Mouse (Mus musculus) liver, embryonic 12.5 days (tissue): ENCODE data around the gene Slc24a4. TPM values are rescaled to one million over a fixed set of nuclear protein-coding genes. Genes with fewer than 3 reads are reported as not detected.
"Not testable (repeated sequence)": the region's sequence is repeated elsewhere in the genome, so short reads cannot be mapped to it uniquely, and the experiment has no call there.

Experiments
- ATAC-seq: fragments of 200-750 bp; cut with Nextera tagmentation; 2 replicates; pipeline ENCODE4 v1.8.0; 2017; ENCODE audit warnings: moderate number of reproducible peaks, mild to moderate bottlenecking, moderate library complexity
- H3K27ac ChIP-seq: fragments of 300-500 bp; sonication (generic); 2 replicates; pipeline ENCODE4 v1.5.1; 2016; ENCODE audit warnings: mild to moderate bottlenecking
- H3K27me3 ChIP-seq: fragments of 300-500 bp; sonication (generic); replicated peaks from 2 replicates; pipeline ENCODE4 v1.6.1; 2016; ENCODE audit warnings: mild to moderate bottlenecking, moderate library complexity
- H3K36me3 ChIP-seq: fragments of 300-500 bp; sonication (generic); 2 replicates; pipeline ENCODE4 v1.6.1; 2016; ENCODE audit warnings: mild to moderate bottlenecking, moderate library complexity
- H3K4me1 ChIP-seq: fragments of 300-500 bp; sonication (generic); 2 replicates; pipeline ENCODE4 v1.6.1; 2016
- H3K4me2 ChIP-seq: fragments of 300-500 bp; sonication (generic); 2 replicates; pipeline ENCODE4 v1.6.1; 2016; ENCODE audit warnings: mild to moderate bottlenecking, moderate library complexity
- H3K4me3 ChIP-seq: fragments of 300-500 bp; sonication (generic); 2 replicates; pipeline ENCODE4 v1.5.1; 2016; ENCODE audit warnings: mild to moderate bottlenecking, moderate library complexity
- H3K9ac ChIP-seq: fragments of 300-500 bp; sonication (generic); 2 replicates; pipeline ENCODE4 v1.6.1; 2016; ENCODE audit warnings: mild to moderate bottlenecking, moderate library complexity
- H3K9me3 ChIP-seq: fragments of 300-500 bp; sonication (generic); replicated peaks from 2 replicates; pipeline ENCODE4 v1.6.1; 2016; ENCODE audit warnings: mild to moderate bottlenecking, moderate library complexity
- WGBS: fragments of 180-500 bp; shearing (Covaris S2); methylation state at CpG from one replicate; pipeline ENCODE4 v1.1.7; 2016; ENCODE audit not compliant: insufficient replicate concordance; 5-methylcytosine and 5-hydroxymethylcytosine counted together
- polyA plus RNA-seq: library from polyadenylated mRNA; unstranded; fragments of >200 nt; fragmentation: Nextera tagmentation; extraction: Ambion mirVana; gene quantifications from 2 replicates; pipeline ENCODE4 v1.2.1, GENCODE M21; 2016

Gene Slc24a4
- polyA plus RNA-seq, 1 experiment from 2014 or later: not detected

DNA sequence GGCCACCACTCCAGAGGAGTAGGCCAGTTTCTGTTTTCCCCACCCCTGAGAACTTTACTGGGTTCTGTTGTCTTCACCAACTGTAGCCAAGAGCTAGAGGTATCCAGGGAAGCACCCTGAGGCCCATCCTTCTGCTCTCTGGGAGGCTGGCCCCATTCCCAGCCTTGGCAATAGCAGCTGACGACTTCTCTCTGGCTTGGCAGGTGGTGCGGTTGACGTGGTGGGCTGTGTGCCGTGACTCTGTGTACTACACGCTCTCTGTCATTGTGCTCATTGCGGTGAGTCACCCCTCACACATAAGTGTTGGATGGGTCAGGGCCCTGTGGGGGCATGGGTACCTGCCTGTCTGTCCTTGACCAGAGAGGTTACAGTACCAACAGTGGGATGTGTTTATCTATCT, 94.9 kb downstream of the Slc24a4 start:
- Histone ChIP-seq H3K9ac (no peak overlapping the region), H3K4me2 (no peak overlapping the region), H3K4me1 (no peaks in the 10 kb centered on the region), H3K27ac (no peak overlapping the region), H3K4me3 (no peak overlapping the region), H3K9me3 (no peaks in the 10 kb centered on the region), H3K36me3 (no peaks in the 10 kb centered on the region), H3K27me3 (no peaks in the 10 kb centered on the region)
- no peak for ATAC-seq
- WGBS: 83% methylated on average over 6 of the region's 6 CpGs

DNA sequence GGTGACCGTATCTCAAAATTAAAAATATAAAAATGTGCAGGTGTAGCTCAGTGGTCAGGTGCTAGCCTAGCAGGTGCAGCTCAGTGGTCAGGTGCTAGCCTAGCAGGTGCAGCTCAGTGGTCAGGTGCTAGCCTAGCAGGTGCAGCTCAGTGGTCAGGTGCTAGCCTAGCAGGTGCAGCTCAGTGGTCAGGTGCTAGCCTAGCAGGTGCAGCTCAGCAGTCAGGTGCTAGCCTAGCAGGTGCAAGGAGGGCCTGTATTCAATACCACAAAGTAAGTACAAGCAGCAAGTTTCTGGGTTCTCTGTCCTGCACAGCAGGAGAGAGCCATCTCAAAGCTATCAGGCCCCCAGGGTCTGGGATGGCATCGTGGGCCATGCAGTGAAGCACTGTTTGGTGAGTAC, 95.6 kb downstream of the Slc24a4 start:
- not testable (repeated sequence) for H3K9me3 ChIP-seq, H3K4me3 ChIP-seq, H3K9ac ChIP-seq, H3K4me2 ChIP-seq, H3K36me3 ChIP-seq, H3K27ac ChIP-seq, ATAC-seq, H3K4me1 ChIP-seq, H3K27me3 ChIP-seq
- WGBS: 57% methylated on average over 2 of the region's 2 CpGs

DNA sequence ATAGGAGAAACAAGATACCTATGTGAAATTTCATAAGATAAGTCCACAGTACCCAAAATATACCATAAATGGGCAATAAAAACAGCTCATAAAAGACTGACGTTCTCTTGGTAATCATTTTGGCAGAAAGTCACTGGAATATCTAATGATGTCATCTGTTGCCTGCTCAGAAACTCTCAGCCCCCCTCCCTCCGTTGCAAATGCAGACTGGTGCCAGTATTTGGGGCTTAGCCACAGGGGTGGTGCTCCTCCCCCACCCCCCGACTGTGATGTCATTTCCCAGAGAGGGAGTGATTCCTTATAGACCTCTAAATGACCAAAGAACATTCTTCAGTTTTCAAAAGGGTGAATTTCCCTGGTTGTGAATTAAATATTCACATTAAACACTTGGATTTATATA, 96.6 kb downstream of the Slc24a4 start:
- H3K4me2 ChIP-seq: no peak overlapping the region
- no peak overlapping the region for H3K27ac ChIP-seq
- no peaks in the 10 kb centered on the region for H3K4me1 ChIP-seq
- H3K27me3 ChIP-seq: no peaks in the 10 kb centered on the region
- H3K9me3 ChIP-seq: no peaks in the 10 kb centered on the region
- no peak overlapping the region for H3K9ac ChIP-seq
- H3K4me3 ChIP-seq: no peak overlapping the region
- ATAC-seq: no peak
- 29% methylated on average over 3 of the region's 3 CpGs for WGBS
- H3K36me3 ChIP-seq: no peaks in the 10 kb centered on the region

DNA sequence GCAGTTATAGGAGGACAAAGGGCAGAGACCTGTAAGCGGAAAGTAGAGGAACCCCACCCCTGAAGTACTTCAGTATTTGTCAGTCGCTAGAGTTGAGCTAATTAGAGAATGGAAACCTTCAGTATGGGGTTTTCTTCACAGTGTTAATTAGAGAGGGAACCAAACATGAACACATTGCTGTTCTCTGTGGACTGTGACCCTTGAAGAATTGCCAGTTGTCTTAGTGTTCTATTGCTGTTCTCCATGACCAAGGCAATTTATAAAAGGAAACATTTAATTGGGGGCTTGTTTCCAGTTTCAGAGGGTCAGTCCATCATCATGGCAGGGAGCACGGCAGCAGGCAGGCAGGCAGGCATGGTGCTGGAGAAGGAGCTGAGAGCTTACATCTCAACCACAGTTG, 107.0 kb downstream of the Slc24a4 start:
- Histone ChIP-seq H3K27me3 (no peaks in the 10 kb centered on the region), H3K9ac (no peak overlapping the region), H3K4me1 (no peaks in the 10 kb centered on the region), H3K9me3 (no peaks in the 10 kb centered on the region), H3K4me2 (no peak overlapping the region), H3K36me3 (no peaks in the 10 kb centered on the region), H3K27ac (no peak overlapping the region), H3K4me3 (no peak overlapping the region)
- no peak for ATAC-seq
- 67% methylated on average over 3 of the region's 3 CpGs for WGBS

DNA sequence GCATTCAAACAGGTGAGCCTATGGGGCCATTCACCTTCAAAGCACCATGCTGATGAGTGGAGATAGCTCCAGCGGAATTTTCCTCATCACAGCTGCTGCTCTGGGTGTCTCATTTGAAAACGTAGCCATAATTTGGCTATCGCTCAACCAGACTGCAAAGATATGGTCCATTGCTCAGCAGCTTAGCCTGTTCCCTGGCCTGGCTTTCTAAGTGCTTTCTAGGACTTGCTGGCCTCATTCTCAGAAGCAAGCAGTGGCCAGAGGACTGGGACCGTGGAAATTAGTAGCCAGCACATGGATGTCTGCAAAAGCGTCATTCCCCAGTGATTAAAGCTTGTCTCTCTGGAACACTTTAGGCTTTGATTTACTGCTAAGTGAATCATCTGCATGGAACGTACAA, 107.8 kb downstream of the Slc24a4 start:
- ATAC-seq: no peak
- WGBS: 74% methylated on average over 6 of the region's 6 CpGs
- no peak overlapping the region for H3K4me2 ChIP-seq
- H3K27me3 ChIP-seq: no peaks in the 10 kb centered on the region
- no peaks in the 10 kb centered on the region for H3K9me3 ChIP-seq
- H3K9ac ChIP-seq: no peak overlapping the region
- H3K36me3 ChIP-seq: no peaks in the 10 kb centered on the region
- H3K27ac ChIP-seq: no peak overlapping the region
- no peaks in the 10 kb centered on the region for H3K4me1 ChIP-seq
- no peak overlapping the region for H3K4me3 ChIP-seq

DNA sequence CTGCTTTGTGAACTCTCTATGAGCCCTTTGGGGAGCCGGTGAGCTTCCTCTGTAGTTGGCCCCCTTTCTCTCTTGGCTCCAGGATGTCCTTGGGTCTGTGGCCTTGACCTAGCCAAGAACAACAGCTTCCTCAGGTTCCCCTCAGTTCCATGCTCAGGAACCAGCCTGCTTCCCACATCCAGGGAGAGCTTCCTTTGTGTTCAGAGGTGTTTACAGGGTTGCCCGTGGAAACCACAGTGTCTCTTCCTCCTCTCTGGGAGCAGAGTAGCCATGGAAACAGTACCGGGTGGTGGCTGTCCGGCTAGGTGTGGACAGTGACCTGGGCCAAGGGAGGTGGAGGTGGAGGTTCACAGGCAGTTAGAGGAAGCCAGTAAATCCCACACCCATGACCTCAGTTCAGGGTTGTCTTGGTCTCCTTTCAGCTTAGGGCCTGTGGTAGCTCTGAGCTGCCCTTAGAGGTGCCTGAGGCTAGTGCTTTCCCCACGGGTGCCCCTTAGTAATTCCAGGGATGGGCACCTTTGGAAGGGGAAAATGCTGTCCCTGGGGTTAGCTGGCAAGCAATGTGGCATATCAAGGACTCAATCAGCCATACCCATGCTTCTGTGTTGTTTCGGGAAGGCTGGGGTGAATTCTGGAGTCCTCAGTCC, 113.7 kb downstream of the Slc24a4 start:
- Histone ChIP-seq H3K9ac (no peak overlapping the region), H3K4me3 (no peak overlapping the region), H3K36me3 (no peaks in the 10 kb centered on the region), H3K4me2 (no peak overlapping the region), H3K27ac (no peak overlapping the region), H3K9me3 (no peaks in the 10 kb centered on the region), H3K4me1 (no peaks in the 10 kb centered on the region), H3K27me3 (no peaks in the 10 kb centered on the region; the same call in 1 of the 2 replicates)
- ATAC-seq: 0 out of 2 replicates have a peak, but pooled peaks have one; percentile 27
- WGBS: 46% methylated on average over 6 of the region's 6 CpGs

DNA sequence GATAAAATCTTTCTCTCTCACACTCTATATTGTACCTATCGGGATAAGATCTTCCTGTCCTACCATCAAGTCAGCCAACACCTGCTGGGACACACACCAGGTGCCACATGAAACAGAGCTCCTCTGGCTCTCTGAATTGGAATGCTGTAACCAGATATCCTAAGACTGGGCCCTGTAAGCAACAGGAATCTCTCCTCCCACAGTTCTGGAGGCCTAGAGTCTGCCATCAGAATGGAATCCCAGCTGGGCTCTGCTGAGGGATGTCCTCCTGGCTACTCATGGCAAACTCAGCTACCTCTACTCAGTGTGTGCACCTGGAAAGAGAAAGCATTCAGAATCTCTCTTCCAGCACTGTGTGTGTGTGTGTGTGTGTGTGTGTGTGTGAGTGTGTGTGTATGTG, 115.4 kb downstream of the Slc24a4 start:
- Histone ChIP-seq H3K9ac (no peak overlapping the region), H3K36me3 (no peaks in the 10 kb centered on the region), H3K27ac (no peak overlapping the region), H3K4me3 (no peak overlapping the region), H3K9me3 (no peaks in the 10 kb centered on the region), H3K4me2 (no peak overlapping the region), H3K4me1 (no peaks in the 10 kb centered on the region), H3K27me3 (no peaks in the 10 kb centered on the region; the same call in 1 of the 2 replicates)
- ATAC-seq: no peak
- 62% methylated on average over 1 of the region's 1 CpGs for WGBS

DNA sequence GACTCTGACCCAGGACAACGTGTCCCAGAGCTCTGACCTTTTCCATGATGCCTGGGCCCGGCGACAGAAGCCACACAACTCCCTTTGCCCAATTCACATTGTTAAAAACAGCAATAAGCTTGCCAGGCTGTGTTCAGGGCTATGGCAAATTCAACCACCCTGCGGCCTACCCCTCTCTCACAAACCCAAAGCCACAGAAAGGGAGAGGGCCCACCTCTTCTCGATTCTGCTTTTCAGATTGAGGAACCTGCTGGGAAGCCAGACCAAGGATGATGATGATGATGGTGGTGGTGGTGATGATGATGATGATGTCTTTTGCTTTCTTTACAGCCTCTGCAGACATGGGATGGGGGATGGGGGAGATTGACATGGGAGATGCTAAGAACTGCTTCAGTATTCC, 117.7 kb downstream of the Slc24a4 start:
- H3K9ac ChIP-seq: no peak overlapping the region
- no peak for ATAC-seq
- H3K36me3 ChIP-seq: no peaks in the 10 kb centered on the region
- no peaks in the 10 kb centered on the region for H3K9me3 ChIP-seq
- 58% methylated on average over 5 of the region's 5 CpGs for WGBS
- H3K27me3 ChIP-seq: no peaks in the 10 kb centered on the region; the same call in 1 of the 2 replicates
- H3K4me3 ChIP-seq: no peak overlapping the region
- H3K27ac ChIP-seq: no peak overlapping the region
- H3K4me2 ChIP-seq: no peak overlapping the region
- H3K4me1 ChIP-seq: no peaks in the 10 kb centered on the region

DNA sequence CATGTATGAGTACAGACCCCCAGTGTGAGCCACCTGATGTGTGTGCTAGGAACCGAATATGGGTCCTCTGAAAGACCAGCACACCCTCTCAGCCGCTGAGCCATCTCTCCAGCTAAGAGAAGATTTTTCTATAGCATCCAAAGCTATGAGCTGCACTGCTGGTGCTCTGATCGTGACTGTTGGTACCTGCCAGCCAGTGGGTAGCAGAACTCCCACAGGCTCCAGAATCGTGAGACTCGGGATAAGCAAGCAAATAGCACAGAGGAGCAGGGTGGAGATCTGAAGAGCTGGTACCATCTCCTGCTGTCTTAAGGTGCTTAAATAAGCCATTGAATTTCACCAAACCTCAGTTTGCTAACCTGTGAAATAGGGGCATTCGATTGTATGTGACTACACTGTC, 119.6 kb downstream of the Slc24a4 start:
- Histone ChIP-seq H3K27ac (no peak overlapping the region), H3K4me3 (no peak overlapping the region), H3K4me2 (no peak overlapping the region), H3K9ac (no peak overlapping the region), H3K4me1 (no peaks in the 10 kb centered on the region), H3K36me3 (no peaks in the 10 kb centered on the region), H3K27me3 (no peaks in the 10 kb centered on the region; the same call in 1 of the 2 replicates), H3K9me3 (no peaks in the 10 kb centered on the region)
- ATAC-seq: no peak
- 69% methylated on average over 6 of the region's 6 CpGs for WGBS

DNA sequence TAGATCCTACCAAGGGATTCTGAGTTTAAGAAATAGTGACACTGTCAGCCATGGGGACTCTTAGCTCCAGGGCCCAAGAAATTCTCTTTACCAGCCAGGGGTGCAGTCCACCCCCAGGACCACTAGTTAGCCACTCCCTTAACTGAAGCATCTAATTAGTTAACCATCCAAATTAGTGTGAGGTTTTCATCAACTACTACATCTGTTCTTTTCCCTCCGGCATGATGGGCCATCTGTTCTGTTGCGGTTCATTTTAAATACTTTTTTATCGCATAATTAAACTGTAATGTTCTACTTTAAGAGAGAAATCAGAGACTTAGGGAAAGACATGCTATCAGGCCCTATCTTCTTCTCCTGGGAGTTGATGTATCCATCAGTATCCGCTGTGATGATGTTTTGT, 121.8 kb downstream of the Slc24a4 start:
- no peak overlapping the region for H3K27ac ChIP-seq
- no peaks in the 10 kb centered on the region for H3K9me3 ChIP-seq
- H3K4me2 ChIP-seq: no peak overlapping the region
- no peak for ATAC-seq
- H3K27me3 ChIP-seq: no peaks in the 10 kb centered on the region; the same call in 1 of the 2 replicates
- H3K36me3 ChIP-seq: no peaks in the 10 kb centered on the region
- H3K4me3 ChIP-seq: no peak overlapping the region
- no peak overlapping the region for H3K9ac ChIP-seq
- no peaks in the 10 kb centered on the region for H3K4me1 ChIP-seq
- WGBS: 83% methylated on average over 4 of the region's 4 CpGs

DNA sequence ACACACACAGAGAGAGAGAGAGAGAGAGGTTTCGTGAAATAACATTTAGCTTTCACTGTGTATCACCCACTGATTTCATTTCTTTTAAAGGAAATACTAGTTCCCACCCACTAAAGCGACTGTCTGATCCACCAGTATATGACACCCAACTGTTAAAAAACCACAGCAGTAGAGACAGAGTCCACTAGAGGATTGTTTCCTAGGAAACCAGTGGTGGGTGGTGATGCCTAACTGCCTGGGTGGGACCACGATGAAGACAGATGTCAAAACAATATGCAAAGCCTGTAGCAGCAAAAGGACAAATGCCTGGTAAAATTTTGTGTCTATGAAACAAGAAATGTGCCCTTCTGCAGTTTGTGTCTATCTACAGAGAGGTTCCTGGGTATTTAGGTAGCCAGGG, 122.5 kb downstream of the Slc24a4 start:
- no peaks in the 10 kb centered on the region for H3K9me3 ChIP-seq
- no peak overlapping the region for H3K9ac ChIP-seq
- ATAC-seq: no peak
- no peak overlapping the region for H3K4me3 ChIP-seq
- no peaks in the 10 kb centered on the region for H3K36me3 ChIP-seq
- H3K4me2 ChIP-seq: no peak overlapping the region
- 55% methylated on average over 3 of the region's 3 CpGs for WGBS
- no peak overlapping the region for H3K27ac ChIP-seq
- H3K27me3 ChIP-seq: no peaks in the 10 kb centered on the region; the same call in 1 of the 2 replicates
- H3K4me1 ChIP-seq: no peaks in the 10 kb centered on the region

DNA sequence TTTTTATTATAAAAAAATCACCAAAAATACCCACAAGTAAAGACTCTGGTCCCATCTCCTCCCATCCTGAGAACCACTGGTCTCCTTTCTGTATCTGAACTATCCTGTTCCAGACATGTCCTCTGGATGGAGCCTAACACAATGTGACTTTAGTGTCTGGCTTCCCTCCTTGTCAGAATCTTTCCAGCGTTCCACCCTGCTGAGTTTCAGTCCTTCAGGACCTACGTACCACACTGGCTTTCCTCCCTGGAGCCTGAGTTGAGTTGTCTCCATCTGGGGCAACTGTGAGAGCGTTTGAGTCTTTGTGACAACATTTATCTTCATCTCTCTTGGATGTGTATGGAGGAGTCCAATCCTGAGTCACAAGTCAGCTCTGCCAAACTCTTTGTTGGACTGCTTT, 123.5 kb downstream of the Slc24a4 start:
- Histone ChIP-seq H3K4me1 (0 out of 2 replicates have a peak, but pooled peaks cover 3% of the 10 kb centered on the region), H3K27ac (no peak overlapping the region), H3K27me3 (no peaks in the 10 kb centered on the region), H3K9me3 (no peaks in the 10 kb centered on the region), H3K4me2 (no peak overlapping the region), H3K36me3 (no peaks in the 10 kb centered on the region), H3K4me3 (no peak overlapping the region), H3K9ac (no peak overlapping the region)
- WGBS: 59% methylated on average over 3 of the region's 3 CpGs
- no peak for ATAC-seq

DNA sequence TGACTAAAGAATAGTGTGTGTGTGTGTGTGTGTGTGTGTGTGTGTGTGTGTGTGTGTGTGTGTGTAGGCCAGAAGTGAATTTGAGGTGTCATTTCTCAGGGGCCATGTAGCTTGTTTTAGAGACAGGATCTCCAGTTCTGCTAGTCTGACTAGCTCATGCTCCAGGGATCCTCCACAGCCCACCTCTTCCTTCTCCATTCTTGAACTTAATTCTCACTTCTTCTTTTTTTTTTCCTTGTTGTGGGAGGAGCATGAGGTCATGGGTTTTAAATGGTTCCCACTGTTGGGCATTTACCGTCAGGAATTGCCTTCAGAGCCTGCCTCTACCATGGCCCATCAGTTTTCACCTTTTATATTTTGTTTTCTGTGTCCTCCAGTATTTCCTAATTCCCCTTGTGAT, 124.0 kb downstream of the Slc24a4 start:
- ATAC-seq: no peak
- Histone ChIP-seq H3K9me3 (no peaks in the 10 kb centered on the region), H3K4me1 (0 out of 2 replicates have a peak, but pooled peaks cover 3% of the 10 kb centered on the region), H3K9ac (no peak overlapping the region), H3K4me3 (no peak overlapping the region), H3K27me3 (no peaks in the 10 kb centered on the region), H3K27ac (no peak overlapping the region), H3K4me2 (no peak overlapping the region), H3K36me3 (no peaks in the 10 kb centered on the region)
- 52% methylated on average over 1 of the region's 1 CpGs for WGBS
